Mouse (Mus musculus): ENCODE results near the gene Ezh1. TPM values are rescaled to one million over a fixed set of nuclear protein-coding genes. Genes with fewer than 3 reads are reported as not detected.

The Ezh1 gene
- polyA plus RNA-seq, 1 experiment from 2014 or later, result 14.9 TPM

DNA sequence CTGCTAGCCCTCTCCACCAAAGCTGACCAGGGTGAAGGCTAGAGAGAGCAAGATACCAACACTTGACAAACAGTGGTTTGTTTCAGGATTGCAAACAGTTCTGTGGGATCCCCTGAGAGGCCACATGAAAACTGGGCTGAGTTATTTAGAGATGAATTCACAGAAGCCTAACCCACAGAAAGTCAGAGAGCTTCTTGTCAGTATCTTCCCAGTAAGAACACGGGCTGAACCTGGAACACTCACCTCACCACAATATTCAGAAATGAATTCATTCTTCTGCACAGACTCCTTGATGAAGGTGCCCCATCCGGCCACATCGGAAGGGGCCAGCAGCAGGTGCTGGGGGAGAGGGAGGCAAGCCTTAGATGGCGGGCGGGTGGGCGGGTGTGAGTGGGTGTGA is 31.6 kb downstream of the Ezh1 start:
- no peak overlapping the region for H3K4me2 ChIP-seq
- H3K4me3 ChIP-seq (replicated peaks), result no peak overlapping the region
- no peaks in the 10 kb centered on the region for H3K9me3 ChIP-seq
- H3K4me1 ChIP-seq, result peaks cover 17% of the 10 kb centered on the region
- H3K27me3 ChIP-seq (replicated peaks), result no peaks in the 10 kb centered on the region
- no peak for ATAC-seq (ENCODE audit: insufficient read depth, low FRiP score, low read depth)
- H3K9ac ChIP-seq, result no peak overlapping the region
- no peak overlapping the region for H3K27ac ChIP-seq
- WGBS, result 86% methylated on average over 6 of the region's 6 CpGs
- peaks cover 32% of the 10 kb centered on the region for H3K36me3 ChIP-seq

DNA sequence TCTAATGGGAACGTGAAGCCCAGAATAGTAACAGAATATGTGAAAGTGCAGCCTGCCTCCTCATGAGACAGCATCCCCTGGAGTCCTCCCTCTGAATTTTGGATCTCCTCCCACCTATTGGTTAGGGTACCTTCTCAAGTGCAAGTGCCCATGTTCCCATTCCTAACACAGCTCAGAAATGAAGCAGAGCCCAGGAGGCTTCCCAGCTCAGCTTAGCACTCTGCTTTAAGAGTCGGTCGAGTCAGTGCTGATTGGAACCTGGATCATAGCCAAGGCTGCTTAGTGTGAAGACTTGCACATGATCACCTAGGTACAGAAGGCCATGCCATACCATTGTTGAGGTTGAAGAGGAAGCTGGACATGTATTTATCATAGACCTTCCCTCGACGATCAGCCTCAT is 32.1 kb downstream of the Ezh1 start:
- H3K4me3 ChIP-seq (replicated peaks), result no peak overlapping the region
- H3K27me3 ChIP-seq (replicated peaks), result no peaks in the 10 kb centered on the region
- no peak overlapping the region for H3K9ac ChIP-seq
- H3K27ac ChIP-seq, result no peak overlapping the region
- H3K4me1 ChIP-seq, result peaks cover 22% of the 10 kb centered on the region
- H3K4me2 ChIP-seq, result no peak overlapping the region
- WGBS, result 59% methylated on average over 5 of the region's 5 CpGs
- no peak for ATAC-seq (ENCODE audit: insufficient read depth, low FRiP score, low read depth)
- H3K9me3 ChIP-seq, result no peaks in the 10 kb centered on the region
- H3K36me3 ChIP-seq, result peaks cover 27% of the 10 kb centered on the region

DNA sequence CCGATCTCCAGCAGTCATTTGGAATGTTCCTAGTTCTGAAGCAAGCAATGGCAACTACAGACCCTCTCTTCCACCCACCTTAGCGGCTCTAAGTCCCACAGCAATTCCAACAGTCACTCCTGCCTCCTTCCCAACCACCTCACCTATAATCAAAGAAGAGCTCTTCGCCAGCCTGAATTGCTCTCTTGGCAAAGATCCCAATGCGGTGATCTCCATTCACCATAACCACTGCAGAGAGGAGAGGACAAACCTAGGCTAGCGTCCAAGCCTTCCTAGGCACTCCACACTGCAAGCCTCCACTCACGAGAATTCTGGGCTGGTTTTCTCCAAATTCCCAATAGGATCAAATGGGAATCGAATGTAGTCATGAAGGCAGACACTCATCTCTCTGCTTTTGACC is 33.2 kb downstream of the Ezh1 start:
- ATAC-seq (ENCODE audit: insufficient read depth, low FRiP score, low read depth), result no peak
- Histone ChIP-seq H3K27me3 (replicated peaks) (no peaks in the 10 kb centered on the region), H3K4me2 (no peak overlapping the region), H3K36me3 (peaks cover 17% of the 10 kb centered on the region; the same call in 1 of the 2 replicates), H3K4me3 (replicated peaks) (no peak overlapping the region), H3K9me3 (no peaks in the 10 kb centered on the region), H3K9ac (no peak overlapping the region), H3K4me1 (peaks cover 29% of the 10 kb centered on the region), H3K27ac (no peak overlapping the region)
- 87% methylated on average over 7 of the region's 7 CpGs for whole genome bisulfite sequencing

DNA sequence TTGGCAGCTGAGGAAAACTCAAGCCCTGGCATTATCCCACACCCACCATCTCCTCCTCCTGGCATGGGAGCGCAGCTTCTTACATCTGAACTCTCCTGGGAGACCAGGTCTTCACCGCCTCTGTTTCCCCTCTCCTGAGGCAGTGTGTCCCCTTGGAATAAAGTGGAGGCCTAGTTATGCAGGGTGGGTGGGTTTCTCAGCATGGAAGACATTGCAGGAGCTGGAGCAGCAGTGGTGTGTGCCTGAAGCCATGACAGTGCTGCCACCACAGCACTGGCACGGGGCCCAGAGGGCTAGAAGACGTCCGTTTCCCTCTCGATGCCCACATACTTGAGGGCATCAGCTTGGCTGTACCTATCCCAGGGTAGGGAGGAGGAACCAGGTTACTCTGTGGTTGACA is 33.6 kb downstream of the Ezh1 start:
- WGBS, result 88% methylated on average over 6 of the region's 6 CpGs

DNA sequence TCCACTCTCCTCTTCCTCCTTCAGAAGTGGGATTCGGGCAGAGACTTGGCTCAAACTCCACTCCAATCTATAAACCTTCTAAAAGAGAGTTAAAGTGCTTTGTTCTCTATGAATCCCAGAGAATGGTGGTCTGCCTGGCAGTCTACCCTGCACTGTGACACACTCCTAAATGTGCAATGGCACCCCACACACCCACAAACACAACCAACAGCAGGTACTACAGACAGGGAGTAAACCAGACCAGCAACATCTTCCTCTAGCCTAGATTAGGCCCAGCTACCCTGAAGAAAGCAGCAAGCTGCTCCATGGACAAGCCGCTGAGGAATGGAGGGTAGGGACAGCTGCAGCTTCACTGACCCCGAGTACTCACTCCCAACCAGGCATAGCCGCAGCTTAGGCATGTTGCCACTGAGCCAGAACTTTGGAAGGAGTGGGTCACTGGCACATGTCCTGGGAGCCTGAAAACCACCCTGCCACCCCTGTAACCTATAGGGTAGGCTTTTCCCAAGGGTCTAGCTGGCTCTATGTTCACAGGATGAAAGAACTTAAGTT is 34.3 kb downstream of the Ezh1 start:
- Histone ChIP-seq H3K4me3 (replicated peaks) (no peak overlapping the region), H3K27me3 (replicated peaks) (no peaks in the 10 kb centered on the region), H3K4me1 (peaks cover 29% of the 10 kb centered on the region), H3K9me3 (no peaks in the 10 kb centered on the region), H3K27ac (peak overlapping the region; percentile 38; the same call in 1 of the 2 replicates), H3K36me3 (peaks cover 13% of the 10 kb centered on the region; the same call in 1 of the 2 replicates), H3K9ac (no peak overlapping the region), H3K4me2 (no peak overlapping the region)
- 79% methylated on average over 4 of the region's 4 CpGs for WGBS
- no peak for ATAC-seq (ENCODE audit: insufficient read depth, low FRiP score, low read depth)

More for the DNA sequence above, 33.6 kb downstream of the Ezh1 start:
- H3K27ac ChIP-seq, result no peak overlapping the region
- H3K9me3 ChIP-seq, result no peaks in the 10 kb centered on the region
- peaks cover 29% of the 10 kb centered on the region for H3K4me1 ChIP-seq
- no peaks in the 10 kb centered on the region for H3K27me3 ChIP-seq (replicated peaks)
- no peak overlapping the region for H3K4me3 ChIP-seq (replicated peaks)
- H3K9ac ChIP-seq, result no peak overlapping the region
- peaks cover 17% of the 10 kb centered on the region; the same call in 1 of the 2 replicates for H3K36me3 ChIP-seq
- no peak overlapping the region for H3K4me2 ChIP-seq
- no peak for ATAC-seq (ENCODE audit: insufficient read depth, low FRiP score, low read depth)

DNA sequence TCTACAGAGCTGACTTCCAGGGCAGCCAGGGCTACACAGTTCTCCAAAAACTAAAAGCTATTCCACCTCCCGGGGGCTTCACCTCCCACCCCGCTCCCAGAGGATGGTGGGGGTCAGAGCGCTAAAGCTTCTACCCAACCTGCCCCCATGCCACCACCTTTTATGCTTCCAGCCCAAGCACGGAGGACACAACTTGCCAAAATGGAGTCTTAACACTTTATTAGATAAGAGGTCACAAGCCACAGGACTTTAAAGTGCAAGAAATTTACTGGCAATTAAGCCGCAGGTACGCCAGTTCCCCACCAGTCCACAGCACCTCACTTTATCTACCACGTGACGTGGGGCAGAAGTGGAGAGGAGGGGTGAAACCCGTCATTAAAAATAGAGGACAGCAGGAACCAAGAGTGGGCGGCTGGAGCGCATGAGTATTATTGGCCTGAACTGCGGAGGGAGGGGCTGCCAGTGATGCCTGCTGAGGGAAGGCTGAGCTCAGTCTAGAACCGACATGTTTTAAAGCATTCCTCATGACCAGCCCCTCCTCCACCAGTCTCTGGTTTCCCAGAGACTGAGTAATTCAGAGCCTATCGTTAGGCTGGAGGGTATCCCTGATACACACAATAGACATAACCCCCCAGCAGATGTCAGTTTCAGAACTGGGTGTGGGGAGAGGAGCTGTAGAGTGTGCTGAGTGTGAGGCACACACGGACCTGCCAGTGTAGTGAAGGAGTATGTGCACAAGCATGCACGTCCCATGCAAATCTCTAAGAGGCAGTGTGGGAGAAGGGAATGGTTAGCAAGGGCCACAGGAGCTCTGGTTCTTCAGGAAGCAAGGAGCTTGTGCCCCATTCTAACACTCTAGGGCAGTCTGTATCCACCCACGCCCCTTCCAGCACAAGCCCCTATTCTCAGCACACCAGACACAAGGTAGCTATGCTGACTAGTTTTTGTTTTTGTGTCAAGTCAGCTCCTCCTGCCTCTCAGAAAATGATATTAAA is 35.1 kb downstream of the Ezh1 start:
- H3K9me3 ChIP-seq, result no peaks in the 10 kb centered on the region
- H3K9ac ChIP-seq, result no peak overlapping the region
- peaks cover 29% of the 10 kb centered on the region for H3K4me1 ChIP-seq
- H3K4me3 ChIP-seq (replicated peaks), result no peak overlapping the region
- ATAC-seq (ENCODE audit: insufficient read depth, low FRiP score, low read depth), result no peak
- 51% methylated on average over 17 of the region's 17 CpGs for WGBS
- no peak overlapping the region for H3K4me2 ChIP-seq
- H3K27ac ChIP-seq, result peak overlapping the region; percentile 93
- H3K27me3 ChIP-seq (replicated peaks), result no peaks in the 10 kb centered on the region
- H3K36me3 ChIP-seq, result peaks cover 11% of the 10 kb centered on the region; the same call in 1 of the 2 replicates

DNA sequence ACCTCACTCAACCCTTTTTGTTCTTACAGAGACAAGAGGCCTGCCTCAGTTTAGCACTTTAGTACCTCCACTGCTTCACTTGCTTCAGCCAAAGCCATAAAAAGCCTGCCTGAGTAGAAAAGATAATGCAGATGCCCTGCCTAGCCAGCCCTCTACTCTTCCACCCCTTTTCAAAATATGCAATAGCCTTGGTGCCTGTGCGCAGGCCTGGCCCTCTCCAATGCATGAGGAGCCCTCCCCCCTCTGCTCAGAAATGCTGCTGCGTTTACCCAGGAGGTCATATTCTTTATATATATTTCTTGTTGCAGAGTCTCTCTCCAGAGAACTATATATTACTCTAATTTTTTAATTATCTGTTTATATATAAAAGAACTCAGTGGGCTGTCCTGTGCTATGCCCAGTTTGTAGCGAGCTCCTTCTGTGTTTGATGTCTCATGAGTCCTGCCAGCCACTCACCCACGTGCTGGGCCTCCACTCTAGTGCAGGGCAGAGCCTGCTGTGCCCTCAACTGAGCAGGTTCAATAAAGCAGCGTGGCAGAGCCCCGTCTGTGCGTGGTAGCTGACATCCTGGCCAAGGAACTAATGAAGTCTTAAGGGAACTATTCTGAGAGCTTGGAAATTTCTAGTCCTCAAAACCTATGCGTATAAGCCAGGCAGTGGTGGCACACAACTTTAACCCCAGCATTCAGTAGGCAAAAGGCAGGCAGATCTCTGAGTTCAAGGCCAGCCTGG is 35.9 kb downstream of the Ezh1 start:
- Histone ChIP-seq H3K9me3 (no peaks in the 10 kb centered on the region), H3K27me3 (replicated peaks) (no peaks in the 10 kb centered on the region), H3K4me2 (peak overlapping the region; percentile 9; the same call in 1 of the 2 replicates), H3K36me3 (peaks cover 6% of the 10 kb centered on the region; the same call in 1 of the 2 replicates), H3K4me1 (peaks cover 29% of the 10 kb centered on the region), H3K4me3 (replicated peaks) (no peak overlapping the region), H3K27ac (peak overlapping the region; percentile 93), H3K9ac (no peak overlapping the region)
- WGBS, result 43% methylated on average over 8 of the region's 8 CpGs
- peak; percentile 42; the same call in 1 of the 2 replicates for ATAC-seq (ENCODE audit: insufficient read depth, low FRiP score, low read depth)

DNA sequence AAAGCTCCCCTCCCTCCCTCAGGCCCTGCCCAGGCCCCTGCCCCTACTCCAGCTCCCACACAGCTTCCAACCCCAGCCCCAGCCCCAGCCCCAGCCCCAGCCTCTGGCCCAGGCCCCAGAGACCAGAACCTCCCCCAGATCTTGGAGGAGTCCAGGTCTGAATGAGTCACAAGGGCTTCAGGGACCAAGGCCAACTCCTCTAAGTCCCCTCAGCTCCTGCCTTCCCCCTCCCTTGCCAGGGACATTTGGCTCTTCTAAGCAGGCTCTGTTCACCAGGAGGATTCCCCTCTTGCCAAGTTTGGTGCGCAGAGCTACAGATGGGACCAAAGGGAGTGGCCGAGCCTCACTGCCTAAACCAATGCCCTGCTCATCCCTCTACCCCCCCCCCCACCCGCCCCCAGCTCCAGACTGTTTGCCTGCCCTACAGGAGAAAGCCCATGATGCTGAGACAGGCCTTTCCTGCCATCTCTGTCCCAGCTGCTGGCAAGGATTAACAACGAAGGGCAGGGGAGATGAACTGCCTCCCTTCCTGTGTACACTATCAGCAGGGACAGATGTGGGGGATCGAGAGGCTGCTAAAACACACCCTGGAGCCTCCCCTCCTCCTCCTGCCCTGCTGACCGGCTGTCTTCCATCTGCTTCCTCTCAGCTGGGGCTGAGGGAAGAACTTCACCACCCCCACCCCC is 36.6 kb downstream of the Ezh1 start:
- H3K4me2 ChIP-seq, result peak overlapping the region; percentile 9; the same call in 1 of the 2 replicates
- H3K4me3 ChIP-seq (replicated peaks), result no peak overlapping the region
- WGBS, result 9% methylated on average over 6 of the region's 6 CpGs
- H3K9me3 ChIP-seq, result no peaks in the 10 kb centered on the region
- H3K27ac ChIP-seq, result peak overlapping the region; percentile 93
- no peak overlapping the region for H3K9ac ChIP-seq
- peak; percentile 85 for ATAC-seq (ENCODE audit: insufficient read depth, low FRiP score, low read depth)
- H3K36me3 ChIP-seq, result 0 out of 2 replicates have a peak, but pooled peaks cover 3% of the 10 kb centered on the region
- no peaks in the 10 kb centered on the region for H3K27me3 ChIP-seq (replicated peaks)
- peaks cover 29% of the 10 kb centered on the region for H3K4me1 ChIP-seq

DNA sequence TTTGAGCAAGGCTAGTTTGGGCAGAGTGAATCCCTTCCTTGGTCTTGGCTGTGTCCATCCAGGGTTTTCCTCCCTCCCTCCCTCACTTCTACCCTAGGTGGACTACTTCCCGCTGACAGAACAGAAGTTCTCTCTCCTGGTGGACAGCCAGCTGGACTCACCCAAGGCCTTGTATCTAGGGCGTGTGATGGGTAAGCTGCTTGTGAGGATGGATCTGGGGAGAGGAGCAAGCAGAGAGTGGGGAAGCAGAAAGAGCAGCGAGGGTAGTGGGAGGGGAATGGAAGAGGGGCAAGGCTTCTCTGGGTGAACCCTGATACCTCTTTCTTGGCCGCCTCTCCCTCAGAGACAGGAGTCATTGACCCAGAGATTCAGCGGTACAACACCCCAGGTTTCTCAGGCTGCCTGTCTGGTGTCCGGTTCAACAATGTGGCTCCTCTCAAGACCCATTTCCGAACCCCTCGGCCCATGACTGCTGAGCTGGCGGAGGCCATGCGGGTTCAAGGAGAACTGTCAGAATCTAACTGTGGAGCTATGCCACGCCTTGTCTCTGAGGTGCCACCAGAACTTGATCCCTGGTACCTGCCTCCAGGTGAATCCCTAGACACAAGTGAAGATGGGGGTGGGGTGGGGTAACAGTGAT is 38.0 kb downstream of the Ezh1 start:
- no peak for ATAC-seq (ENCODE audit: insufficient read depth, low FRiP score, low read depth)
- 78% methylated on average over 11 of the region's 11 CpGs for WGBS
- no peaks in the 10 kb centered on the region for H3K27me3 ChIP-seq (replicated peaks)
- H3K9ac ChIP-seq, result no peak overlapping the region
- H3K4me3 ChIP-seq (replicated peaks), result no peak overlapping the region
- peaks cover 29% of the 10 kb centered on the region for H3K4me1 ChIP-seq
- H3K9me3 ChIP-seq, result no peaks in the 10 kb centered on the region
- 0 out of 2 replicates have a peak, but pooled peaks cover 3% of the 10 kb centered on the region for H3K36me3 ChIP-seq
- H3K4me2 ChIP-seq, result no peak overlapping the region
- H3K27ac ChIP-seq, result peak overlapping the region; percentile 93

DNA sequence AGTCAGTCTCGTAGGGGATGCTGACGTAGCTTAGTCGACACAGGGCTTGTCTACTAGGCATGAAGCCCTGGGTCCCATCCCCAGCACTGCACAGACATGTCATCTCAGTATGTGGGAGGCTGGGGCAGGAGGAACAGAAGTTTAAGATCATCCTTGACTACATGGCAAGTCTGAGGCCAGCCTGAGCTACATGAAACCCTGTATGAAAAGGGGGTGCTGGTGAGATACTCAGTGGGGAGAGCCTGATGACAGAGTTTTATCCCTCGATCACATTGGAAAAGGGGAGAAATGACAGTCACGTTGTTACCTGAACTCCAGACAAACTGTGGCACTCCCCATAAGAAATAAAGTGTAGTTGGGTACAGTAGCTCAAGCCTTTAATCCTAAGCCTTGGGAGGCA is 38.7 kb downstream of the Ezh1 start:
- Histone ChIP-seq H3K9me3 (no peaks in the 10 kb centered on the region), H3K27me3 (replicated peaks) (no peaks in the 10 kb centered on the region), H3K4me1 (peaks cover 29% of the 10 kb centered on the region), H3K9ac (no peak overlapping the region), H3K36me3 (0 out of 2 replicates have a peak, but pooled peaks cover 3% of the 10 kb centered on the region), H3K4me2 (no peak overlapping the region), H3K27ac (no peak overlapping the region), H3K4me3 (replicated peaks) (no peak overlapping the region)
- no peak for ATAC-seq (ENCODE audit: insufficient read depth, low FRiP score, low read depth)
- 91% methylated on average over 5 of the region's 5 CpGs for whole genome bisulfite sequencing
